In genomic region chr5:92097779-92098178, GRCm38 (mm10) we compare ENCODE assay signal across 21 mouse cellular contexts. TPM values are rescaled to one million over a fixed set of nuclear protein-coding genes. Genes with fewer than 3 reads are reported as not detected.
DNase-seq lines count a peak whose midpoint lies in the region; ATAC-seq and TF ChIP-seq lines count a peak whose summit lies in the region.
"Had no signal": no experiment of that assay in that cellular context is flagged by ENCODE, and none has a peak within 500 bp of the region (broad histone marks: within the 10 kb centered on the region; RNA-seq: fewer than 3 reads in every experiment).

No protein-coding gene starts in this region.

- H3K9me3 ChIP-seq in E14TG2a.4 (ENCODE audit: low read length), result no peaks in the 10 kb centered on the region
- H3K9me3 ChIP-seq: embryonic facial prominence, embryonic 10.5 days; forebrain, embryonic 13.5 days; heart, embryonic 15.5 days; hindbrain, embryonic 13.5 days had no signal

- peaks cover 85% of the 10 kb centered on the region for H3K4me1 ChIP-seq in E14TG2a.4 (replicated peaks; ENCODE audit: low read depth, low read length)

- WGBS in macrophage (ENCODE audit: missing documents), result 93% methylated on average over 4 of the region's 4 CpGs

- no peaks in the 10 kb centered on the region for H3K27me3 ChIP-seq in E14TG2a.4 (ENCODE audit: insufficient read depth, low read length)
- H3K27me3 ChIP-seq: forebrain, embryonic 13.5 days; heart, embryonic 15.5 days; hindbrain, embryonic 13.5 days had no signal

- H3K36me3 ChIP-seq in E14TG2a.4 (ENCODE audit: insufficient read depth, low read length) (no peaks in the 10 kb centered on the region), macrophage (ENCODE audit: inconsistent target) (no peaks in the 10 kb centered on the region)
- H3K36me3 ChIP-seq: embryonic facial prominence, embryonic 10.5 days; heart, embryonic 15.5 days had no signal

- intact Hi-C loops in gastrocnemius, adult 2 months (cut with DNase I), result no loop called here
- intact Hi-C loops in gastrocnemius, postnatal 14 days (cut with DNase I; ENCODE audit: low total_unique reads), result no loop called here

- peak overlapping the region; percentile 73 for H3K27ac ChIP-seq in gastrocnemius, adult 2 months
- H3K27ac ChIP-seq in macrophage, result peak overlapping the region; percentile 74
- H3K27ac ChIP-seq: embryonic facial prominence, embryonic 10.5 days; forebrain, embryonic 13.5 days; heart, adult 2 months; heart, embryonic 15.5 days; hindbrain, embryonic 13.5 days; hindbrain, postnatal 0 days had no signal

- no peak for DNase-seq in gastrocnemius, adult 2 months
- no peak for DNase-seq in gastrocnemius, postnatal 14 days
- DNase-seq in brain, adult 2 months (ENCODE audit: low read depth, low spot score), result peak; percentile 40
- no peak for DNase-seq in lung, adult 18-20 months
- DNase-seq: adrenal gland, adult 8-10 months; adrenal gland, postnatal 36 days; cerebellum, adult 2 months; cerebellum, postnatal 10 days; forebrain, postnatal 0 days; gastrocnemius, postnatal 10 days; heart, postnatal 14 days had no signal

- H3K79me2 ChIP-seq in macrophage (ENCODE audit: inconsistent target), result no peaks in the 10 kb centered on the region

- no peak for TF ChIP-seq CTCF in gastrocnemius, adult 2 months (IDR thresholded peaks at IDR 0.05)
- no peak for TF ChIP-seq CTCF in E14TG2a.4 (conservative IDR thresholded peaks at IDR 0.05; ENCODE audit: low read length)

- H3K4me3 ChIP-seq in gastrocnemius, adult 2 months, result no peak overlapping the region
- H3K4me3 ChIP-seq in E14TG2a.4 (replicated peaks; ENCODE audit: low read length) (peak overlapping the region; percentile 57), macrophage (ENCODE audit: inconsistent target) (no peak overlapping the region)
- H3K4me3 ChIP-seq: embryonic facial prominence, embryonic 10.5 days; forebrain, embryonic 13.5 days; heart, adult 2 months; heart, embryonic 15.5 days; hindbrain, embryonic 13.5 days had no signal

- ATAC-seq in inflammation-experienced regulatory T-cells, adult 6 months, result no peak
- ATAC-seq: forebrain, embryonic 13.5 days; forebrain, postnatal 0 days; hindbrain, postnatal 0 days had no signal

RNA-seq across cellular contexts. Expression of gene G3bp2, which starts 14.3 kb away (rescaled TPM):
- total RNA-seq in gastrocnemius, adult 2 months (2021), result 10 to 100 TPM; 49.1 to 73.5 TPM
- total RNA-seq in gastrocnemius, postnatal 14 days (2021), result 10 to 100 TPM; 54.5 to 55.8 TPM
- 100 to 1,000 TPM in 8 of 26 experiments, 10 to 100 TPM in 18; 15.3 to 144 (median 80.7) TPM for total RNA-seq in macrophage (2018; cell fraction: chromatin; rRNA removed)
- total RNA-seq in macrophage (2018; cell fraction: cytosol; rRNA removed), result 100 to 1,000 TPM in 13 of 26 experiments, 10 to 100 TPM in 13; 70.1 to 161 (median 99.7) TPM
- 100 to 1,000 TPM in 15 of 26 experiments, 10 to 100 TPM in 11; 40.0 to 185 (median 107) TPM for total RNA-seq in macrophage (2018; cell fraction: nucleus; rRNA removed)
- 76.9 to 105 TPM (median 87.9 TPM) in 3 replicates for polyA plus RNA-seq in macrophage (2018)
- polyA plus RNA-seq in inflammation-experienced regulatory T-cells, adult 6 months (2017; shearing (Covaris generic)), result 100 to 1,000 TPM; 225 to 265 (median 245) TPM

RNA-seq across cellular contexts. Expression of gene Uso1, which starts 40.0 kb away (rescaled TPM):
- total RNA-seq in gastrocnemius, adult 2 months (2021), result 10 to 100 TPM; 63.2 to 72.3 TPM
- total RNA-seq in gastrocnemius, postnatal 14 days (2021), result 10 to 100 TPM; 53.9 to 61.5 TPM
- 100 to 1,000 TPM in 20 of 26 experiments, 10 to 100 TPM in 6; 78.1 to 135 (median 108) TPM for total RNA-seq in macrophage (2018; cell fraction: chromatin; rRNA removed)
- total RNA-seq in macrophage (2018; cell fraction: cytosol; rRNA removed), result 10 to 100 TPM; 42.8 to 63.5 (median 55.3) TPM
- 100 to 1,000 TPM in 9 of 26 experiments, 10 to 100 TPM in 17; 70.1 to 131 (median 96.5) TPM for total RNA-seq in macrophage (2018; cell fraction: nucleus; rRNA removed)
- 47.9 to 67.1 TPM (median 62.5 TPM) in 3 replicates for polyA plus RNA-seq in macrophage (2018)
- 10 to 100 TPM; 31.3 to 36.7 (median 34.4) TPM for polyA plus RNA-seq in inflammation-experienced regulatory T-cells, adult 6 months (2017; shearing (Covaris generic))

RNA-seq across cellular contexts. Expression of gene Cdkl2, which starts 54.1 kb away (rescaled TPM):
- total RNA-seq in gastrocnemius, adult 2 months (2021), result 1 to 10 TPM; 3.9 to 5.1 TPM
- total RNA-seq in gastrocnemius, postnatal 14 days (2021), result 1 to 10 TPM; 3.9 to 4.6 TPM
- total RNA-seq in macrophage (2018; cell fraction: chromatin; rRNA removed), result 10 to 100 TPM in 3 of 26 experiments, 1 to 10 TPM in 23; 1.6 to 15.6 (median 3.9) TPM
- 1 to 10 TPM in 23 of 26 experiments, under 1 TPM in 3; 0.81 to 4.5 (median 2.4) TPM for total RNA-seq in macrophage (2018; cell fraction: cytosol; rRNA removed)
- 10 to 100 TPM in 1 of 26 experiments, 1 to 10 TPM in 25; 1.4 to 11.8 (median 3.5) TPM for total RNA-seq in macrophage (2018; cell fraction: nucleus; rRNA removed)
- polyA plus RNA-seq in macrophage (2018), result 2.2 to 3.1 TPM (median 3.1 TPM) in 3 replicates
- polyA plus RNA-seq in inflammation-experienced regulatory T-cells, adult 6 months (2017; shearing (Covaris generic)), result 1 to 10 TPM; 1.6 to 3.8 (median 3.6) TPM
- total RNA-seq: hematopoietic stem cell, adult 5-6 weeks had no signal
